Mouse (Mus musculus) heart, embryonic 16.5 days (tissue): ENCODE measurements around the gene Sap18. TPM values are rescaled to one million over a fixed set of nuclear protein-coding genes. Genes with fewer than 3 reads are reported as not detected.
"Not testable (repeated sequence)": the region's sequence is repeated elsewhere in the genome, so short reads cannot be mapped to it uniquely, and the experiment has no call there.

Experiments
- ATAC-seq: fragments of 200-750 bp; cut with Nextera tagmentation; replicated peaks from 2 replicates; pipeline ENCODE4 v1.8.0; 2017; ENCODE audit warnings: moderate number of reproducible peaks; ENCODE audit not compliant: insufficient read depth, low FRiP score; ENCODE audit errors: extremely low read depth
- H3K27ac ChIP-seq: fragments of 300-500 bp; sonication (generic); 2 replicates; pipeline ENCODE4 v1.5.1; 2014; ENCODE audit warnings: mild to moderate bottlenecking, low read length, control low read depth, moderate library complexity
- H3K27me3 ChIP-seq: fragments of 300-500 bp; sonication (generic); 2 replicates; pipeline ENCODE4 v1.6.1; 2014; ENCODE audit warnings: low read length, mixed read lengths; ENCODE audit not compliant: control insufficient read depth, insufficient read depth
- H3K36me3 ChIP-seq: fragments of 300-500 bp; sonication (generic); 2 replicates; pipeline ENCODE4 v1.6.1; 2014; ENCODE audit not compliant: control insufficient read depth, insufficient read depth
- H3K4me1 ChIP-seq: fragments of 300-500 bp; sonication (generic); 2 replicates; pipeline ENCODE4 v1.6.1; 2014; ENCODE audit warnings: low read length, mixed read lengths; ENCODE audit not compliant: control insufficient read depth, insufficient read depth
- H3K4me2 ChIP-seq: fragments of 300-500 bp; sonication (generic); 2 replicates; pipeline ENCODE4 v1.6.1; 2014; ENCODE audit warnings: low read depth, mild to moderate bottlenecking, control low read depth, low read length
- H3K4me3 ChIP-seq: fragments of 300-500 bp; sonication (generic); 2 replicates; pipeline ENCODE4 v1.5.1; 2014; ENCODE audit warnings: mild to moderate bottlenecking, control low read depth, low read length
- H3K9ac ChIP-seq: fragments of 300-500 bp; sonication (generic); 2 replicates; pipeline ENCODE4 v1.6.1; 2014; ENCODE audit warnings: low read length, control low read depth
- H3K9me3 ChIP-seq: fragments of 300-500 bp; sonication (generic); replicated peaks from 2 replicates; pipeline ENCODE4 v1.6.1; 2016; ENCODE audit warnings: low read length; ENCODE audit not compliant: control insufficient read depth
- WGBS: fragments of 180-500 bp; shearing (Covaris S2); extraction: QIAGEN DNeasy Blood & Tissue Kit; methylation state at CpG from one replicate; pipeline ENCODE4 v1.1.7; 2014; 5-methylcytosine and 5-hydroxymethylcytosine counted together
- polyA plus RNA-seq: library from polyadenylated mRNA; unstranded; fragments of >200 nt; fragmentation: Nextera tagmentation; extraction: Ambion mirVana; gene quantifications from 2 replicates; pipeline ENCODE4 v1.2.1, GENCODE M21; 2015

Sap18 gene
- 15.5 and 16.4 TPM in 2 replicates for polyA plus RNA-seq

GRCm38 (mm10) chr14:57797991-57798931, at the start of gene Sap18:
Gene Sap18 (plus strand): TSS chr14:57798180.
- Histone ChIP-seq H3K4me1 (peaks cover 15% of the 10 kb centered on the region), H3K9ac (peak within 1 kb of the TSS; percentile 80), H3K4me3 (peak within 1 kb of the TSS; percentile 65), H3K36me3 (peaks cover 13% of the 10 kb centered on the region), H3K9me3 (no peaks in the 10 kb centered on the region), H3K27me3 (no peaks in the 10 kb centered on the region), H3K27ac (peak within 1 kb of the TSS; percentile 68), H3K4me2 (peak within 1 kb of the TSS; percentile 89)
- WGBS: under 1% methylated on average over 95 of the region's 99 CpGs
- ATAC-seq: peak; percentile 99

- Histone ChIP-seq H3K4me1 (peaks cover 14% of the 10 kb centered on the region), H3K4me2 (no peak overlapping the region), H3K9ac (no peak overlapping the region), H3K9me3 (no peaks in the 10 kb centered on the region), H3K27me3 (no peaks in the 10 kb centered on the region), H3K36me3 (no peaks in the 10 kb centered on the region), H3K4me3 (no peak overlapping the region), H3K27ac (no peak overlapping the region)
- WGBS: 59% methylated on average over 2 of the region's 2 CpGs
- ATAC-seq: no peak
Observed at GRCm38 (mm10) chr14:57749501-57749900, 48.5 kb upstream of the Sap18 start.

- not testable (repeated sequence) for H3K27ac ChIP-seq, H3K4me2 ChIP-seq, H3K27me3 ChIP-seq, H3K4me3 ChIP-seq, H3K9ac ChIP-seq, H3K9me3 ChIP-seq, ATAC-seq, H3K36me3 ChIP-seq
- H3K4me1 ChIP-seq: peaks cover 14% of the 10 kb centered on the region
Observed at GRCm38 (mm10) chr14:57751006-57751405, 47.0 kb upstream of the Sap18 start.

- Histone ChIP-seq H3K4me1 (peaks cover 9% of the 10 kb centered on the region), H3K27ac (peak overlapping the region; percentile 73), H3K4me3 (no peak overlapping the region), H3K27me3 (no peaks in the 10 kb centered on the region), H3K9ac (no peak overlapping the region), H3K36me3 (no peaks in the 10 kb centered on the region), H3K4me2 (peak overlapping the region; percentile 18; the same call in 1 of the 2 replicates), H3K9me3 (no peaks in the 10 kb centered on the region)
- WGBS: 5% methylated on average over 9 of the region's 9 CpGs
- peak; percentile 85 for ATAC-seq
Observed at GRCm38 (mm10) chr14:57753351-57753992, 44.5 kb upstream of the Sap18 start.

DNA sequence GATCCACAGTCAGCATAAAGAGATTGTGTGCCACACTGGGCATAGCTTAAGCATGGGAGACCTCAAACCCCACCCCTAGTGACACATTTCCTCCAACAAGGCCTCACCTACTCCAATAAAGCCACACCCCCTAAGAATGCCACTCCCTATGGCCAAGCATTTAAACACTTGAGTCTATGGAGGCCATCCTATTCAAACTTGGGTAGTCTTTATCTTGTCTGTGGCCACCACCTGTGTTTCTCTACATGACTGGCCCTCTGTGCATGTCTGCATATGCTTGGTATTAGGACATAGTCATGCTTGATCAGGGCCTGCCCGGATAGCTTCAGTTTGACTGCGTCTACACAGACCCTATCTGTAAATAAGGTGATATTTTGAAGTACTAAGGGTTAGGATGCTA, 42.3 kb upstream of the Sap18 start:
- Histone ChIP-seq H3K27ac (no peak overlapping the region), H3K4me2 (no peak overlapping the region), H3K27me3 (no peaks in the 10 kb centered on the region), H3K36me3 (no peaks in the 10 kb centered on the region), H3K9ac (no peak overlapping the region), H3K9me3 (no peaks in the 10 kb centered on the region), H3K4me1 (peaks cover 9% of the 10 kb centered on the region), H3K4me3 (no peak overlapping the region)
- ATAC-seq: no peak
- WGBS: 84% methylated on average over 2 of the region's 2 CpGs

GRCm38 (mm10) chr14:57756094-57756493, 41.9 kb upstream of the Sap18 start:
- Histone ChIP-seq H3K4me2 (no peak overlapping the region), H3K4me3 (no peak overlapping the region), H3K36me3 (no peaks in the 10 kb centered on the region), H3K9me3 (no peaks in the 10 kb centered on the region), H3K9ac (no peak overlapping the region), H3K27ac (no peak overlapping the region), H3K27me3 (no peaks in the 10 kb centered on the region), H3K4me1 (peaks cover 9% of the 10 kb centered on the region)
- whole genome bisulfite sequencing: 86% methylated on average over 4 of the region's 4 CpGs
- no peak for ATAC-seq

DNA sequence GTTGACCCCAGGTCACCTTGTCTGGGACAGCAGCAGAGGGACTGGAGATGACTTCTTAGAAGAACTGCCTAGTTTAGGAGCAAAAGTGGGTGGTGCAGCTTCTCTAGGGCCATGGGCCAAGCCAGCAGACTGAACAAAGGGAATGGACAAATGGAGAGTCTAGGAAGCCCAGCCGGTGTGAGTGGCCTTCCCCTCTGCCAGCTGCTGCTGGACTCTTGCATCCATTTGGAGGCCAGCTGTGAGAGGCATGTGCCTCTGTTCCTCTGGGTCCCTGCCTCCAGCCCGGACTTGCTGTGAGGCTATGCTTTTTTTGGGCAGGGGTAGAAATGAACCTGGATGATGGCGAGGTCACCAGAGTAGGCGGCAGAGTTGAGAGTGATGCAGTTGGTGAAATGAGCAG, 39.7 kb upstream of the Sap18 start, which contains the start of gene Lats2:
Lats2 (minus strand) TSS at position 152 of the 400 bp plus-strand sequence.
- ATAC-seq: no peak
- 78% methylated on average over 4 of the region's 4 CpGs for WGBS
- Histone ChIP-seq H3K4me1 (peaks cover 4% of the 10 kb centered on the region; the same call in 1 of the 2 replicates), H3K27ac (no peak within 1 kb of the TSS), H3K4me3 (no peak within 1 kb of the TSS), H3K36me3 (no peaks in the 10 kb centered on the region), H3K9me3 (no peaks in the 10 kb centered on the region), H3K4me2 (no peak within 1 kb of the TSS), H3K9ac (no peak within 1 kb of the TSS), H3K27me3 (no peaks in the 10 kb centered on the region)

DNA sequence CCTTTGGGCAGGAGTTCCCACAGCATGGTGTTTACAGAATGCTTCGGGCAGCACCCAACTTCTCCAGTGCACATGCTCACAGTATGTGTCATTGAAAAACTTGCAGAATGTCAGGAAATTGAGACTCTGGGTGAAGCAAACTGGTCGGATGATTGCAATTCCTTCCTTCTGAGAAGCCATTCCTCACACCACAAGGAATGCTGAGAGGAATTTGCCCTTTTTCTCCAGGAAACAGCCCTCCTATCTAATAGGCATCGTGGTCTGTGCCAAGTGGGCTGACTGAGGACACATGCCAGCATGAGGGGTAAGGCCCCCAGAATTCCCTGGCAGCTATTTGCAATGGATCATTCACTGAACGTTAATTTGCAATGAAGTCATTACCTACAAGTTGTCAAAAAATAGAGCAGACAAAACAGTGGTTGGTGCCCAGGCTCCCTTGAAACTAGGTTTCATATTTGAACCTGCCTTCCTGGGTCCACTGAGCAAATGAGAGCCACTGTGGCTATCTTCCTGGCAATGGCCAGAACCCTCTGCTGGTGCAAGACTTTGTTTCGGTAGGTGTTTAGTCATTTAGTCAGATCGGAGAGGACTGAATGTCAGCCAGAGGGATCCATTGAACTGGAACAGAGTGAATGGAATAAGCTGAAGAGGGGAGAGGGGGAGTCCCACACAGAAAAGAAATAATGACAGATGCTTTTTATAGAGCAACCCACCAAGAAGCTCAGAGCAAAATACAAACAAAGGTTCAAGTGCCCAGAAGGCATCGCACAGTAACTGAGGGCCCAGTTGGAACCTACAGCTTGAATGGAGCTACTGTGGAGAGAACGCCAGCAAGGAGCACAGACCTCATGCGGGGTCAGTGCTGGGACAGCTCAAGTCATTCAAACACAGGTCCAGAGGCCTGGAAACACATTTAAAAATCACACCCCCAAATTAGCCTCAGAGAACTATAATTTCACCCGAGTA, 37.2 kb upstream of the Sap18 start:
- Histone ChIP-seq H3K9ac (no peak overlapping the region), H3K27ac (no peak overlapping the region; the same call in 1 of the 2 replicates), H3K4me1 (no peaks in the 10 kb centered on the region), H3K4me2 (no peak overlapping the region), H3K9me3 (no peaks in the 10 kb centered on the region), H3K36me3 (no peaks in the 10 kb centered on the region), H3K4me3 (no peak overlapping the region), H3K27me3 (no peaks in the 10 kb centered on the region)
- WGBS: 63% methylated on average over 10 of the region's 10 CpGs
- no peak for ATAC-seq
